Mouse (Mus musculus) erythroid progenitor cell, adult 5-6 weeks (primary cell): ENCODE data around the gene Lpp. TPM values are rescaled to one million over a fixed set of nuclear protein-coding genes. Genes with fewer than 3 reads are reported as not detected.

Experiments used
- ATAC-seq: replicated peaks from 2 replicates; pipeline ENCODE4 v1.8.0; 2016; ENCODE audit warnings: moderate number of reproducible peaks, mild to moderate bottlenecking, moderate TSS enrichment, inconsistent platforms; ENCODE audit not compliant: poor library complexity, low FRiP score, severe bottlenecking
- total RNA-seq, 2 experiments: library from RNA; stranded (forward) in 1 of 2; stranded (reverse) in 1 of 2; fragments of 150-400 nt in 1 of 2; fragments of 186-747, 209-891 nt in 1 of 2; gene quantifications; 2 replicates each; pipeline versions ENCODE4 v1.2.3 to v1.2.4; 2015 to 2017; ENCODE audit warnings: low replicate concordance in 2 of 2

Lpp gene
- total RNA-seq (2015; ENCODE audit: low replicate concordance) = 2.1 and 2.9 TPM in 2 replicates
- 0.76 and 0.77 TPM in 2 replicates for total RNA-seq (2017; ENCODE audit: low replicate concordance)

GRCm38 (mm10) chr16:24392651-24393555 lies at the start of gene Lpp:
Gene Lpp, plus strand, starts transcription at chr16:24393507.
- ATAC-seq = no peak

GRCm38 (mm10) chr16:24347582-24348411 lies 45.5 kb upstream of the Lpp start:
- ATAC-seq = no peak

- ATAC-seq = no peak
Measured at GRCm38 (mm10) chr16:24350306-24350705, 43.0 kb upstream of the Lpp start.

- ATAC-seq = no peak
Measured at GRCm38 (mm10) chr16:24350751-24351150, 42.6 kb upstream of the Lpp start.

GRCm38 (mm10) chr16:24351811-24352210 lies 41.5 kb upstream of the Lpp start:
- ATAC-seq = no peak

GRCm38 (mm10) chr16:24353816-24354215 lies 39.5 kb upstream of the Lpp start:
- no peak for ATAC-seq

- no peak for ATAC-seq
Measured at GRCm38 (mm10) chr16:24361667-24362066, 31.6 kb upstream of the Lpp start.

- ATAC-seq = no peak
Measured at GRCm38 (mm10) chr16:24364030-24364687, 29.1 kb upstream of the Lpp start.

- ATAC-seq = no peak
Measured at GRCm38 (mm10) chr16:24365900-24366299, 27.4 kb upstream of the Lpp start.

- no peak for ATAC-seq
Measured at GRCm38 (mm10) chr16:24367071-24367470, 26.2 kb upstream of the Lpp start.

GRCm38 (mm10) chr16:24367506-24367905 lies 25.8 kb upstream of the Lpp start:
- no peak for ATAC-seq

GRCm38 (mm10) chr16:24376478-24376877 lies 16.8 kb upstream of the Lpp start:
- ATAC-seq = no peak

GRCm38 (mm10) chr16:24390596-24390995 lies 2.7 kb upstream of the Lpp start:
- no peak for ATAC-seq

- ATAC-seq = no peak
Measured at GRCm38 (mm10) chr16:24391111-24391510, 2.2 kb upstream of the Lpp start.

GRCm38 (mm10) chr16:24391901-24392300 lies 1.4 kb upstream of the Lpp start:
- ATAC-seq = no peak

- no peak for ATAC-seq
Measured at GRCm38 (mm10) chr16:24393556-24394210, 376 bp downstream of the Lpp start.

- ATAC-seq = no peak
Measured at GRCm38 (mm10) chr16:24394211-24394991, 1.1 kb downstream of the Lpp start.

- ATAC-seq = no peak
Measured at GRCm38 (mm10) chr16:24395100-24395499, 1.8 kb downstream of the Lpp start.

GRCm38 (mm10) chr16:24396504-24396903 lies 3.2 kb downstream of the Lpp start:
- ATAC-seq = no peak
